Mouse (Mus musculus): Measurements from ENCODE around the gene Mcf2l. TPM values are rescaled to one million over a fixed set of nuclear protein-coding genes. Genes with fewer than 3 reads are reported as not detected.

Mcf2l gene
- polyA plus RNA-seq, 1 experiment from 2014 or later = 158 TPM

GRCm38 (mm10) chr8:12917831-12918230, 44.2 kb downstream of the Mcf2l start:
- H3K27me3 ChIP-seq (ENCODE audit: control insufficient read depth, insufficient read depth, low read length) = no peaks in the 10 kb centered on the region
- peak overlapping the region; percentile 55 for H3K4me3 ChIP-seq (replicated peaks; ENCODE audit: low read length)
- no peaks in the 10 kb centered on the region for H3K36me3 ChIP-seq (replicated peaks; ENCODE audit: control insufficient read depth, insufficient read depth)
- H3K4me1 ChIP-seq (replicated peaks; ENCODE audit: control insufficient read depth, insufficient read depth, low read length) = peaks cover 30% of the 10 kb centered on the region
- peak overlapping the region; percentile 62 for H3K4me2 ChIP-seq (replicated peaks)
- H3K9me3 ChIP-seq (ENCODE audit: control insufficient read depth, low read length) = no peaks in the 10 kb centered on the region
- H3K9ac ChIP-seq = peak overlapping the region; percentile 83; the same call in 1 of the 2 replicates
- no peak overlapping the region for H3K27ac ChIP-seq
- DNase-seq (ENCODE audit: low spot score) (no peak), ATAC-seq (ENCODE audit: low FRiP score) (no peak)
- WGBS = 94% methylated on average over 4 of the region's 4 CpGs

- Histone ChIP-seq H3K9ac (no peak overlapping the region), H3K4me3 (replicated peaks; ENCODE audit: low read length) (no peak overlapping the region), H3K4me2 (replicated peaks) (no peak overlapping the region), H3K9me3 (ENCODE audit: control insufficient read depth, low read length) (no peaks in the 10 kb centered on the region), H3K36me3 (replicated peaks; ENCODE audit: control insufficient read depth, insufficient read depth) (no peaks in the 10 kb centered on the region), H3K4me1 (replicated peaks; ENCODE audit: control insufficient read depth, insufficient read depth, low read length) (peaks cover 25% of the 10 kb centered on the region), H3K27me3 (ENCODE audit: control insufficient read depth, insufficient read depth, low read length) (no peaks in the 10 kb centered on the region), H3K27ac (no peak overlapping the region)
- no peak for ATAC-seq (ENCODE audit: low FRiP score)
- DNase-seq (ENCODE audit: low spot score) = no peak
- WGBS = 89% methylated on average over 4 of the region's 4 CpGs
Measured at GRCm38 (mm10) chr8:12920599-12920998, 47.0 kb downstream of the Mcf2l start.

- no peaks in the 10 kb centered on the region for H3K27me3 ChIP-seq (ENCODE audit: control insufficient read depth, insufficient read depth, low read length)
- no peak for ATAC-seq (ENCODE audit: low FRiP score)
- no peak overlapping the region for H3K4me2 ChIP-seq (replicated peaks)
- DNase-seq (ENCODE audit: low spot score) = no peak
- H3K27ac ChIP-seq = no peak overlapping the region
- peaks cover 3% of the 10 kb centered on the region; the same call in 1 of the 2 replicates for H3K36me3 ChIP-seq (replicated peaks; ENCODE audit: control insufficient read depth, insufficient read depth)
- H3K9me3 ChIP-seq (ENCODE audit: control insufficient read depth, low read length) = no peaks in the 10 kb centered on the region
- H3K4me3 ChIP-seq (replicated peaks; ENCODE audit: low read length) = no peak overlapping the region
- WGBS = 92% methylated on average over 8 of the region's 8 CpGs
- H3K9ac ChIP-seq = no peak overlapping the region
- H3K4me1 ChIP-seq (replicated peaks; ENCODE audit: control insufficient read depth, insufficient read depth, low read length) = no peaks in the 10 kb centered on the region; the same call in 1 of the 2 replicates
Measured at GRCm38 (mm10) chr8:12925051-12925450, 51.4 kb downstream of the Mcf2l start.

GRCm38 (mm10) chr8:12925941-12926381, 52.4 kb downstream of the Mcf2l start:
- no peak overlapping the region for H3K9ac ChIP-seq
- ATAC-seq (ENCODE audit: low FRiP score) (no peak), DNase-seq (ENCODE audit: low spot score) (no peak)
- no peaks in the 10 kb centered on the region; the same call in 1 of the 2 replicates for H3K4me1 ChIP-seq (replicated peaks; ENCODE audit: control insufficient read depth, insufficient read depth, low read length)
- 67% methylated on average over 13 of the region's 13 CpGs for WGBS
- no peak overlapping the region for H3K27ac ChIP-seq
- no peak overlapping the region for H3K4me2 ChIP-seq (replicated peaks)
- H3K9me3 ChIP-seq (ENCODE audit: control insufficient read depth, low read length) = no peaks in the 10 kb centered on the region
- no peaks in the 10 kb centered on the region for H3K27me3 ChIP-seq (ENCODE audit: control insufficient read depth, insufficient read depth, low read length)
- H3K36me3 ChIP-seq (replicated peaks; ENCODE audit: control insufficient read depth, insufficient read depth) = peaks cover 3% of the 10 kb centered on the region; the same call in 1 of the 2 replicates
- no peak overlapping the region for H3K4me3 ChIP-seq (replicated peaks; ENCODE audit: low read length)

- peaks cover 7% of the 10 kb centered on the region; the same call in 1 of the 2 replicates for H3K4me1 ChIP-seq (replicated peaks; ENCODE audit: control insufficient read depth, insufficient read depth, low read length)
- ATAC-seq (ENCODE audit: low FRiP score) = no peak
- 51% methylated on average over 7 of the region's 7 CpGs for WGBS
Measured at GRCm38 (mm10) chr8:12927204-12927983, 53.8 kb downstream of the Mcf2l start.

GRCm38 (mm10) chr8:12928033-12928432, 54.4 kb downstream of the Mcf2l start:
- Histone ChIP-seq H3K36me3 (replicated peaks; ENCODE audit: control insufficient read depth, insufficient read depth) (peaks cover 3% of the 10 kb centered on the region; the same call in 1 of the 2 replicates), H3K9ac (no peak overlapping the region), H3K9me3 (ENCODE audit: control insufficient read depth, low read length) (no peaks in the 10 kb centered on the region), H3K27ac (no peak overlapping the region), H3K4me3 (replicated peaks; ENCODE audit: low read length) (no peak overlapping the region), H3K4me1 (replicated peaks; ENCODE audit: control insufficient read depth, insufficient read depth, low read length) (peaks cover 7% of the 10 kb centered on the region; the same call in 1 of the 2 replicates), H3K27me3 (ENCODE audit: control insufficient read depth, insufficient read depth, low read length) (no peaks in the 10 kb centered on the region), H3K4me2 (replicated peaks) (peak overlapping the region; percentile 15)
- DNase-seq (ENCODE audit: low spot score) = no peak
- no peak for ATAC-seq (ENCODE audit: low FRiP score)
- 89% methylated on average over 8 of the region's 8 CpGs for WGBS

More at GRCm38 (mm10) chr8:12927204-12927983, 53.8 kb downstream of the Mcf2l start:
- Histone ChIP-seq H3K9ac (no peak overlapping the region), H3K27me3 (ENCODE audit: control insufficient read depth, insufficient read depth, low read length) (no peaks in the 10 kb centered on the region), H3K4me3 (replicated peaks; ENCODE audit: low read length) (no peak overlapping the region), H3K27ac (0 out of 2 replicates have a peak overlapping the region, but pooled peaks have one; percentile 38), H3K9me3 (ENCODE audit: control insufficient read depth, low read length) (no peaks in the 10 kb centered on the region), H3K4me2 (replicated peaks) (peak overlapping the region; percentile 15), H3K36me3 (replicated peaks; ENCODE audit: control insufficient read depth, insufficient read depth) (peaks cover 3% of the 10 kb centered on the region; the same call in 1 of the 2 replicates)
- DNase-seq (ENCODE audit: low spot score) = peak; percentile 56

GRCm38 (mm10) chr8:12928931-12929330, 55.3 kb downstream of the Mcf2l start:
- WGBS = 82% methylated on average over 5 of the region's 5 CpGs
- no peak overlapping the region for H3K27ac ChIP-seq
- H3K36me3 ChIP-seq (replicated peaks; ENCODE audit: control insufficient read depth, insufficient read depth) = peaks cover 3% of the 10 kb centered on the region; the same call in 1 of the 2 replicates
- H3K27me3 ChIP-seq (ENCODE audit: control insufficient read depth, insufficient read depth, low read length) = no peaks in the 10 kb centered on the region
- DNase-seq (ENCODE audit: low spot score) (no peak), ATAC-seq (ENCODE audit: low FRiP score) (no peak)
- no peak overlapping the region for H3K4me3 ChIP-seq (replicated peaks; ENCODE audit: low read length)
- no peak overlapping the region for H3K4me2 ChIP-seq (replicated peaks)
- H3K4me1 ChIP-seq (replicated peaks; ENCODE audit: control insufficient read depth, insufficient read depth, low read length) = peaks cover 11% of the 10 kb centered on the region; the same call in 1 of the 2 replicates
- no peaks in the 10 kb centered on the region for H3K9me3 ChIP-seq (ENCODE audit: control insufficient read depth, low read length)
- no peak overlapping the region for H3K9ac ChIP-seq

GRCm38 (mm10) chr8:12930290-12930689, 56.7 kb downstream of the Mcf2l start:
- Histone ChIP-seq H3K4me2 (replicated peaks) (no peak overlapping the region), H3K36me3 (replicated peaks; ENCODE audit: control insufficient read depth, insufficient read depth) (peaks cover 3% of the 10 kb centered on the region; the same call in 1 of the 2 replicates), H3K27ac (no peak overlapping the region), H3K27me3 (ENCODE audit: control insufficient read depth, insufficient read depth, low read length) (no peaks in the 10 kb centered on the region), H3K9me3 (ENCODE audit: control insufficient read depth, low read length) (no peaks in the 10 kb centered on the region), H3K4me3 (replicated peaks; ENCODE audit: low read length) (no peak overlapping the region), H3K9ac (no peak overlapping the region), H3K4me1 (replicated peaks; ENCODE audit: control insufficient read depth, insufficient read depth, low read length) (peaks cover 11% of the 10 kb centered on the region; the same call in 1 of the 2 replicates)
- ATAC-seq (ENCODE audit: low FRiP score) (no peak), DNase-seq (ENCODE audit: low spot score) (no peak)
- WGBS = 40% methylated on average over 5 of the region's 5 CpGs

- no peak overlapping the region for H3K4me3 ChIP-seq (replicated peaks; ENCODE audit: low read length)
- H3K27me3 ChIP-seq (ENCODE audit: control insufficient read depth, insufficient read depth, low read length) = no peaks in the 10 kb centered on the region
- WGBS = 60% methylated on average over 11 of the region's 11 CpGs
- peaks cover 3% of the 10 kb centered on the region; the same call in 1 of the 2 replicates for H3K36me3 ChIP-seq (replicated peaks; ENCODE audit: control insufficient read depth, insufficient read depth)
- ATAC-seq (ENCODE audit: low FRiP score) (no peak), DNase-seq (ENCODE audit: low spot score) (no peak)
- H3K9me3 ChIP-seq (ENCODE audit: control insufficient read depth, low read length) = no peaks in the 10 kb centered on the region
- no peak overlapping the region for H3K9ac ChIP-seq
- H3K27ac ChIP-seq = no peak overlapping the region
- no peak overlapping the region for H3K4me2 ChIP-seq (replicated peaks)
- H3K4me1 ChIP-seq (replicated peaks; ENCODE audit: control insufficient read depth, insufficient read depth, low read length) = peaks cover 11% of the 10 kb centered on the region; the same call in 1 of the 2 replicates
Measured at GRCm38 (mm10) chr8:12931426-12931825, 57.8 kb downstream of the Mcf2l start.

Measured in hindbrain, embryonic 14.5 days (tissue).